Mouse (Mus musculus) liver, postnatal 0 days (tissue): ENCODE data around the gene Fam189a2. TPM values are rescaled to one million over a fixed set of nuclear protein-coding genes. Genes with fewer than 3 reads are reported as not detected.

Experiments
- ATAC-seq: fragments of 200-750 bp; cut with Nextera tagmentation; 2 replicates; pipeline ENCODE4 v1.8.0; 2017; ENCODE audit warnings: mild to moderate bottlenecking, moderate library complexity
- DNase-seq: peaks from one replicate; pipeline ENCODE4 v3.0.0-alpha.2; 2016
- H3K27ac ChIP-seq: fragments of 300-500 bp; sonication (generic); 2 replicates; pipeline ENCODE4 v1.5.1; 2014; ENCODE audit warnings: antibody characterized with exemption, moderate library complexity, mild to moderate bottlenecking, low read depth
- H3K27me3 ChIP-seq: fragments of 300-500 bp; sonication (generic); 2 replicates; pipeline ENCODE4 v1.6.1; 2014; ENCODE audit warnings: low read length, control low read depth, mixed read lengths; ENCODE audit not compliant: insufficient read depth
- H3K36me3 ChIP-seq: fragments of 300-500 bp; sonication (generic); replicated peaks from 2 replicates; pipeline ENCODE4 v1.6.1; 2014; ENCODE audit warnings: mild to moderate bottlenecking, control low read depth, low read length, moderate library complexity, mixed read lengths; ENCODE audit not compliant: insufficient read depth
- H3K4me1 ChIP-seq: fragments of 300-500 bp; sonication (generic); 2 replicates; pipeline ENCODE4 v1.6.1; 2014; ENCODE audit warnings: antibody characterized with exemption, mild to moderate bottlenecking, control low read depth; ENCODE audit not compliant: insufficient read depth
- H3K4me2 ChIP-seq: fragments of 300-500 bp; sonication (generic); 2 replicates; pipeline ENCODE4 v1.6.1; 2014; ENCODE audit warnings: low read depth, mild to moderate bottlenecking, low read length, moderate library complexity, mixed read lengths
- H3K4me3 ChIP-seq: fragments of 300-500 bp; sonication (generic); 2 replicates; pipeline ENCODE4 v1.5.1; 2014; ENCODE audit warnings: low read depth, low read length
- H3K9ac ChIP-seq: fragments of 300-500 bp; sonication (generic); replicated peaks from 2 replicates; pipeline ENCODE4 v1.6.1; 2014; ENCODE audit warnings: mild to moderate bottlenecking, moderate library complexity
- H3K9me3 ChIP-seq: fragments of 300-500 bp; sonication (generic); 2 replicates; pipeline ENCODE4 v1.6.1; 2016; ENCODE audit warnings: mild to moderate bottlenecking, control low read depth, low read length, mixed read lengths
- CTCF ChIP-seq: sonication (generic); IDR thresholded peaks from 2 replicates; pipeline ENCODE4 v1.5.1; 2016; ENCODE audit warnings: antibody characterized with exemption, low read depth
- EP300 ChIP-seq: IDR thresholded peaks from 2 replicates; pipeline ENCODE4 v1.6.1; 2016; ENCODE audit warnings: antibody characterized with exemption, low read depth, mild to moderate bottlenecking
- WGBS: fragments of 180-500 bp; shearing (Covaris S2); extraction: QIAGEN DNeasy Blood & Tissue Kit; methylation state at CpG from one replicate; pipeline ENCODE4 v1.1.7; 2014; ENCODE audit not compliant: insufficient replicate concordance; 5-methylcytosine and 5-hydroxymethylcytosine counted together
- polyA plus RNA-seq: library from polyadenylated mRNA; unstranded; fragments of >200 nt; fragmentation: Nextera tagmentation; extraction: Ambion mirVana; gene quantifications from 2 replicates; pipeline ENCODE4 v1.2.1, GENCODE M21; 2015

Gene Fam189a2
- polyA plus RNA-seq, 1 experiment from 2014 or later = 0.11 TPM

DNA sequence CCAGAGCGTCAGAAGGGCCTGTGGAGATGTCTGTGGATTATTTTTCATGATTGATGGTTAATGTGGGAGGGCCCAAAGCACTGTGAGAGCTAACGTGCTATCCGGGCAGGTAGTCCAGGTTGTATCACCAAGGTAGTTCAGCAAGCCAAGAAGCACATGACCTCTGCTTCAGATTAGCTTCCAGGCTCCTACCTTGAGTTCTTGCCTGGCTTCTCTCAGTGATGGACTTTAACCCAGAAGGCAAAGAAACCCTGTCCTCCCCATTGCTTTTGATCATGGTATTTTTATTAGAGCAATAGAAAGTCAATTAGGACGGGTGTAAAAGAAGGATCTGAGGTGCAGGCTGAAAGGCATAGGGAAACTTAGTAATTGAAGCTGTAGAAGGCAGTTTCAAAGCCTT, 32.8 kb upstream of the Fam189a2 start:
- WGBS = 61% methylated on average over 4 of the region's 4 CpGs
- no peak for TF ChIP-seq CTCF
- TF ChIP-seq EP300 = no peak

DNA sequence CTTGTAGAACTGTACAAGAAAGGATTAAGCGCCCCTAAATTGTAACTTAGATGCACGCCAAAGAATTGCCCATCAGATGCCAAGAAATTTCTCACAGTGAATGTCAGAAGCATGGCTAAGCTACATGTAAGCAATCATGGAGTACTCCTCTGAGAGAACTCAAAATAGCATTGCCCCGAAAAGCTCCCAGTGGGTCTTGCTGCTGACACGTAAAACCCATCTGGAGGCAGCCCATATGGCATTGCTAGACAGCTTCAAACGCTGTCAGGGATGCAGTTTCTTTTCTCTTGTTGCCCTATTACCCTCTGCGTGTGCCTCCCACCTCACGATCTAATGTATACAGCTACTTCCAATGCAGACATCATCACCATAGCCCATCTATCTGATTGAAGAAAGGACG, 28.0 kb upstream of the Fam189a2 start:
- WGBS = 80% methylated on average over 8 of the region's 8 CpGs
- H3K36me3 ChIP-seq = no peaks in the 10 kb centered on the region
- H3K27ac ChIP-seq = no peak overlapping the region

More for the DNA sequence above, 32.8 kb upstream of the Fam189a2 start:
- no peak for DNase-seq
- no peaks in the 10 kb centered on the region for H3K36me3 ChIP-seq
- no peak for ATAC-seq
- no peak overlapping the region for H3K4me3 ChIP-seq
- H3K27ac ChIP-seq = no peak overlapping the region
- no peak overlapping the region for H3K9ac ChIP-seq
- H3K4me1 ChIP-seq = no peaks in the 10 kb centered on the region
- no peaks in the 10 kb centered on the region for H3K27me3 ChIP-seq
- no peaks in the 10 kb centered on the region for H3K9me3 ChIP-seq
- H3K4me2 ChIP-seq = no peak overlapping the region

DNA sequence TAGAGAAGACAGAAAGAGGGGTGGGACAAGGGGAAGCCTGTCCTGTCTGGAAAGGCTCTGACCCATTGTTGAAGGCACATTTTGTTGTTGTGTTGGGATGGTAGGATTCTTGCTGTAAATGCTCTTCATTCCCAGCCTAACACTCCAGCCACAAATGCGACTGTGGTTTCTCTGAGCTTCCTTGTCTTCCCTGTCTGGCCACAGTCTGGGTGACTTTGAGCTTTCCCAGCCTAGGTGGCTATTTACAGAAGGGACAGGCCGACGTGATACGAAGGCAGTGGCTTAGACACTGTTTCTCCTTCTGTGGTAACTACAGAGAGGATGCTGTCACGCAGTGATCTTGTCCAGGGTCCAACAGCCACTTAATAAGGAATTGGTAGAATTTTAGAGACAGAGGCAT, 27.2 kb upstream of the Fam189a2 start:
- Histone ChIP-seq H3K9ac (no peak overlapping the region), H3K4me3 (no peak overlapping the region), H3K27me3 (no peaks in the 10 kb centered on the region), H3K4me1 (no peaks in the 10 kb centered on the region), H3K36me3 (no peaks in the 10 kb centered on the region), H3K9me3 (no peaks in the 10 kb centered on the region), H3K27ac (no peak overlapping the region), H3K4me2 (no peak overlapping the region)
- ATAC-seq (no peak), DNase-seq (no peak)
- TF ChIP-seq CTCF = no peak
- TF ChIP-seq EP300 = no peak
- 57% methylated on average over 5 of the region's 5 CpGs for WGBS

More for the DNA sequence above, 28.0 kb upstream of the Fam189a2 start:
- no peaks in the 10 kb centered on the region for H3K4me1 ChIP-seq
- H3K4me3 ChIP-seq = no peak overlapping the region
- no peak overlapping the region for H3K9ac ChIP-seq
- H3K9me3 ChIP-seq = no peaks in the 10 kb centered on the region
- TF ChIP-seq CTCF (no peak), EP300 (no peak)
- no peak for DNase-seq
- H3K4me2 ChIP-seq = no peak overlapping the region
- ATAC-seq = no peak
- H3K27me3 ChIP-seq = no peaks in the 10 kb centered on the region

DNA sequence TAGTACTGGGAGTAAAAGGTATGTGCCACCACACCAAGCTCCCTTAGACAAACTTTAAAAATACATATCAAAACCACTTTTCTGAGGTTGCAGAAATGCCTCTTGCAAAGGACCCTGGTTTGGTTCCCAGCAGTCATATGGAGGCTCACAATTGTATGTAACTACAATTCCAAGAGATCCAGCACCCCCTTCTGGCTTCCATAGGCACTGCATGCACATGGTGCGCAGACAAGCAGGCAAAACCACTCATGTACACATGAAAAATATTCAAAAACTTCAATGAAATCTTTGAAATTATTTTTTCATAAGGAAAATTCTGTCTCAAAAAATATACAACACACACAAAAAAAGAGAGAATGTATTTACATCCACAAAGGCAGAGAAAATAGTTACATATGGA, 26.1 kb upstream of the Fam189a2 start:
- no peak overlapping the region for H3K9ac ChIP-seq
- WGBS = 75% methylated on average over 1 of the region's 1 CpGs

DNA sequence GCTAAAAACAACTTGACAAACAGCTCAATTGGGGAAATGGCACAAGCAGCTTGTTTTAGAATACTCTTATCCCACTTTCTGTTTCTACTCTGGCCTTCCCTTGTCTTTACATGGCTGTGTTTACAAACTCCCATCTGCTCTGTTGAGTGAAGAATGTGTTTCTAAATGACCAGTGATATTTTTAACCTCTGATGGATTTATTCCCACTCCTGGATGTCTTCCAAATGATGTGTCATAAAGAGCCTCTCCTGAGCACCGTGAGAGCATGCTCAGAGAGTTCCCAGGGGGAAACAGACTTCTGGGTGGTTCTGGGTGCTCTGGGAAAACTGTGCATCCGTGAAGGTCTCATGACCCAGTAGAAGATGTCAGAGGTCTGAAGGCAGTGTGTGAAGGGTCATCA, 24.1 kb upstream of the Fam189a2 start:
- H3K4me1 ChIP-seq = no peaks in the 10 kb centered on the region
- DNase-seq = no peak
- ATAC-seq = no peak
- H3K9ac ChIP-seq = no peak overlapping the region
- no peak overlapping the region for H3K4me2 ChIP-seq
- no peaks in the 10 kb centered on the region for H3K27me3 ChIP-seq
- no peak overlapping the region for H3K4me3 ChIP-seq
- WGBS = 62% methylated on average over 2 of the region's 2 CpGs
- no peaks in the 10 kb centered on the region for H3K36me3 ChIP-seq
- TF ChIP-seq CTCF (no peak), EP300 (no peak)
- H3K27ac ChIP-seq = no peak overlapping the region
- H3K9me3 ChIP-seq = no peaks in the 10 kb centered on the region

More for the DNA sequence above, 26.1 kb upstream of the Fam189a2 start:
- Histone ChIP-seq H3K27ac (no peak overlapping the region), H3K4me3 (no peak overlapping the region), H3K4me2 (no peak overlapping the region), H3K9me3 (no peaks in the 10 kb centered on the region), H3K27me3 (no peaks in the 10 kb centered on the region), H3K36me3 (no peaks in the 10 kb centered on the region), H3K4me1 (no peaks in the 10 kb centered on the region)
- no peak for DNase-seq
- no peak for ATAC-seq
- TF ChIP-seq EP300 (no peak), CTCF (no peak)

DNA sequence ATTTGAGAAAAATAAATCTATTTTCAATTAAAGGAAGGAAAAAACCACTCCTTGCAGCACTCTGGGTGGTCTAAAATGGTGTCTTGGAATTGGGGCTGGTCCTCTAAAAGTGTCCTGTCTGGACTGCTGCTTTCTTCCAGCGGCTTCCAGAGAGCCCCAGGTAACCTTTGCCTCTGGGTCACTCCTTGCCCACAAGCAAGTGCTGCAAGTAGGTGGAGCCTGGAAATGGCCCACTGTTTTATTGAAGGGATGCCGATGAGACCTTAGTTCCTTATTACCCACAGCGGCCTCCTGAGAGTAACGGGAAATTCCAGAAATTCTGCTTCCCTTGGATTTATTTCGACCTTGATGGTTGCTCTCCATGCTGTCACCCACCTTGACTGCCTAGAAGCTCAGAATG, 23.4 kb upstream of the Fam189a2 start:
- no peaks in the 10 kb centered on the region for H3K4me1 ChIP-seq
- no peaks in the 10 kb centered on the region for H3K36me3 ChIP-seq
- no peaks in the 10 kb centered on the region for H3K9me3 ChIP-seq
- no peak overlapping the region for H3K27ac ChIP-seq
- H3K4me3 ChIP-seq = no peak overlapping the region
- H3K9ac ChIP-seq = no peak overlapping the region
- no peak for TF ChIP-seq EP300
- no peak for TF ChIP-seq CTCF
- H3K4me2 ChIP-seq = no peak overlapping the region
- DNase-seq (no peak), ATAC-seq (no peak)
- no peaks in the 10 kb centered on the region for H3K27me3 ChIP-seq
- WGBS = 65% methylated on average over 5 of the region's 5 CpGs

DNA sequence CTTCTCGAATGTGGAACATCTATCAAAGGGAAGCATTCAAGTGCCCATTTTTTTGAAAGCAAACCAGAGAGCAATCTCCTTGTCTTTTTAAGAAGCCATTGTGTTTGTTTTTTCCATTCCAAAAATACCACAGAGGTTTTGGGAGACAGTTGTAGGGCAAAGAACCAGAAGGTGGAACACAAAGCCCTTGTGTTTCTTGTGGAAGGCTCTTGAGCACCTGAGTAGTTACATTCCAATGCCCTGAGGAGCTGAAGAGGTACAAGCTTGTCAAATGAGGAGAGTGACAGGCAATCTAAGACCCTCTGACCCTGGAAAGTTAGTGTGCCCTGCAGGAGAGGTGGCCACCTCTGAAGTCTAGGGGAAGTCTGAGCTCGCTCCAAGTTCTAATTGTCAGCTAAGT, 19.7 kb upstream of the Fam189a2 start:
- no peaks in the 10 kb centered on the region for H3K4me1 ChIP-seq
- H3K4me2 ChIP-seq = no peak overlapping the region
- no peaks in the 10 kb centered on the region for H3K27me3 ChIP-seq
- ATAC-seq (no peak), DNase-seq (no peak)
- no peaks in the 10 kb centered on the region for H3K36me3 ChIP-seq
- 58% methylated on average over 2 of the region's 2 CpGs for WGBS
- H3K9ac ChIP-seq = no peak overlapping the region
- no peak overlapping the region for H3K27ac ChIP-seq
- TF ChIP-seq CTCF = no peak
- TF ChIP-seq EP300 = no peak
- no peak overlapping the region for H3K4me3 ChIP-seq
- no peaks in the 10 kb centered on the region for H3K9me3 ChIP-seq
